In genomic region chr5:110472834-110473233, GRCm38 (mm10) we compare ENCODE assay signal across 24 mouse cellular contexts. TPM values are rescaled to one million over a fixed set of nuclear protein-coding genes. Genes with fewer than 3 reads are reported as not detected.
DNase-seq lines count a peak whose midpoint lies in the region; ATAC-seq lines count a peak whose summit lies in the region.
"Had no signal": no experiment of that assay in that cellular context is flagged by ENCODE, and none has a peak within 500 bp of the region (broad histone marks: within the 10 kb centered on the region; RNA-seq: fewer than 3 reads in every experiment).

No protein-coding gene starts in this region.

- no peaks in the 10 kb centered on the region for H3K36me3 ChIP-seq in midbrain, embryonic 11.5 days (ENCODE audit: control insufficient read depth, insufficient read depth, low read length)
- H3K36me3 ChIP-seq in midbrain, embryonic 15.5 days (replicated peaks) = no peaks in the 10 kb centered on the region
- H3K36me3 ChIP-seq: embryonic facial prominence, embryonic 10.5 days; embryonic facial prominence, embryonic 13.5 days; forebrain, embryonic 12.5 days; forebrain, embryonic 15.5 days; heart, embryonic 10.5 days; hindbrain, embryonic 13.5 days had no signal

- no peak overlapping the region for H3K27ac ChIP-seq in midbrain, embryonic 11.5 days (ENCODE audit: low read depth, low read length)
- no peak overlapping the region for H3K27ac ChIP-seq in midbrain, embryonic 15.5 days
- H3K27ac ChIP-seq: embryonic facial prominence, embryonic 10.5 days; embryonic facial prominence, embryonic 13.5 days; forebrain, embryonic 12.5 days; forebrain, embryonic 15.5 days; heart, adult 2 months; heart, embryonic 10.5 days; hindbrain, embryonic 13.5 days; hindbrain, postnatal 0 days had no signal

- H3K4me1 ChIP-seq in midbrain, embryonic 11.5 days (ENCODE audit: control insufficient read depth, insufficient read depth, low read length) = peaks cover 14% of the 10 kb centered on the region
- H3K4me1 ChIP-seq in midbrain, embryonic 15.5 days = no peaks in the 10 kb centered on the region
- H3K4me1 ChIP-seq: embryonic facial prominence, embryonic 13.5 days; heart, embryonic 10.5 days had no signal

- 3% methylated on average over 1 of the region's 1 CpGs for WGBS in midbrain, embryonic 11.5 days
- WGBS in midbrain, embryonic 15.5 days = 9% methylated on average over 1 of the region's 1 CpGs

- no peak overlapping the region for H3K4me2 ChIP-seq in midbrain, embryonic 11.5 days
- no peak overlapping the region for H3K4me2 ChIP-seq in midbrain, embryonic 15.5 days
- H3K4me2 ChIP-seq: embryonic facial prominence, embryonic 13.5 days; forebrain, embryonic 12.5 days; forebrain, embryonic 15.5 days; hindbrain, embryonic 13.5 days had no signal

- 0 out of 2 replicates have a peak, but pooled peaks cover 5% of the 10 kb centered on the region for H3K27me3 ChIP-seq in midbrain, embryonic 11.5 days (ENCODE audit: control insufficient read depth, insufficient read depth, low read length)
- H3K27me3 ChIP-seq in midbrain, embryonic 15.5 days (replicated peaks) = no peaks in the 10 kb centered on the region
- H3K27me3 ChIP-seq: embryonic facial prominence, embryonic 13.5 days; forebrain, embryonic 15.5 days had no signal

- intact Hi-C loops in left cerebral cortex, postnatal 36 days (cut with DNase I) = no loop called here

- H3K9ac ChIP-seq in midbrain, embryonic 11.5 days (ENCODE audit: low read length) = no peak overlapping the region
- no peak overlapping the region for H3K9ac ChIP-seq in midbrain, embryonic 15.5 days
- H3K9ac ChIP-seq: embryonic facial prominence, embryonic 13.5 days; forebrain, embryonic 12.5 days; forebrain, embryonic 15.5 days; hindbrain, embryonic 13.5 days had no signal

- H3K4me3 ChIP-seq in midbrain, embryonic 11.5 days (ENCODE audit: low read depth, low read length) = no peak overlapping the region
- no peak overlapping the region for H3K4me3 ChIP-seq in midbrain, embryonic 15.5 days
- H3K4me3 ChIP-seq: embryonic facial prominence, embryonic 10.5 days; embryonic facial prominence, embryonic 13.5 days; erythroblast, embryonic 14.5 days; forebrain, embryonic 12.5 days; forebrain, embryonic 15.5 days; heart, adult 2 months; heart, embryonic 10.5 days; hindbrain, embryonic 13.5 days had no signal

- ATAC-seq in midbrain, embryonic 11.5 days (ENCODE audit: low FRiP score) = peak; percentile 54; the same call in 1 of the 2 replicates
- ATAC-seq in midbrain, embryonic 15.5 days (replicated peaks) = no peak
- ATAC-seq: forebrain, embryonic 15.5 days; inflammation-experienced regulatory T-cells, adult 6 months had no signal

- DNase-seq in embryo, embryonic 10 days (ENCODE audit: low spot score) = peak; percentile 42
- no peak for DNase-seq in embryo, embryonic 11 days
- DNase-seq in midbrain, embryonic 11.5 days (ENCODE audit: low spot score, missing footprints) = no peak
- DNase-seq in embryo, embryonic 10.5 days (ENCODE audit: low spot score) = peak; percentile 33
- DNase-seq in frontal cortex, postnatal 25 days (ENCODE audit: low spot score in 2 of 2) = no peak
- no peak for DNase-seq in left cerebral cortex, postnatal 36 days (ENCODE audit: low spot score in 2 of 2)
- DNase-seq: adrenal gland, adult 2 months; adrenal gland, postnatal 14 days; cerebellum, adult 11 months; cerebellum, adult 2 months; cerebellum, adult 9-11 months; cerebellum, postnatal 25 days; gastrocnemius, postnatal 36 days; heart, adult 2 months had no signal

- no peaks in the 10 kb centered on the region for H3K9me3 ChIP-seq in midbrain, embryonic 11.5 days (ENCODE audit: control insufficient read depth, low read length)
- H3K9me3 ChIP-seq in midbrain, embryonic 15.5 days = no peaks in the 10 kb centered on the region
- H3K9me3 ChIP-seq: embryonic facial prominence, embryonic 10.5 days; embryonic facial prominence, embryonic 13.5 days; forebrain, embryonic 12.5 days; forebrain, embryonic 15.5 days; heart, embryonic 10.5 days; hindbrain, embryonic 13.5 days had no signal

RNA-seq across cellular contexts. Expression of gene Fbrsl1, which starts 24.5 kb away (rescaled TPM):
- 11.3 and 14.9 TPM in 2 replicates for polyA plus RNA-seq in midbrain, embryonic 11.5 days (2014; fragmentation: Nextera tagmentation; extraction: Ambion mirVana)
- 24.2 and 25.9 TPM in 2 replicates for polyA plus RNA-seq in midbrain, embryonic 15.5 days (2015; fragmentation: Nextera tagmentation; extraction: Ambion mirVana)
- 10 to 100 TPM; 75.2 to 82.6 TPM for total RNA-seq in left cerebral cortex, postnatal 36 days (2021)

Comparison
In these comparisons a context has a peak if more than half of its experiments do, and no peak if none do; other contexts are left out.
1. DNase-seq: peak in embryo, embryonic 10 days (single experiment) and embryo, embryonic 10.5 days (single experiment); none in embryo, embryonic 11 days (single experiment), midbrain, embryonic 11.5 days (single experiment), frontal cortex, postnatal 25 days (0 of 2) and left cerebral cortex, postnatal 36 days (0 of 2).